Mouse (Mus musculus) testis, adult 2 months (tissue): ENCODE data around the gene Zfp280d. TPM values are rescaled to one million over a fixed set of nuclear protein-coding genes. Genes with fewer than 3 reads are reported as not detected.

Experiments
- H3K27ac ChIP-seq: fragments of 200-500 bp; 2 replicates; pipeline ENCODE4 v1.5.1; 2012; ENCODE audit warnings: low read depth, low read length; ENCODE audit not compliant: control insufficient read depth, insufficient read depth
- H3K27me3 ChIP-seq: fragments of 200-500 bp; 2 replicates; pipeline ENCODE4 v1.6.1; 2012; ENCODE audit warnings: mild to moderate bottlenecking, low read length, moderate library complexity; ENCODE audit not compliant: control insufficient read depth, insufficient read depth
- H3K36me3 ChIP-seq: fragments of 200-500 bp; 2 replicates; pipeline ENCODE4 v1.6.1; 2012; ENCODE audit warnings: mild to moderate bottlenecking, low read length; ENCODE audit not compliant: control insufficient read depth, insufficient read depth
- H3K4me1 ChIP-seq: fragments of 200-500 bp; 2 replicates; pipeline ENCODE4 v1.6.1; 2012; ENCODE audit warnings: low read length; ENCODE audit not compliant: control insufficient read depth, insufficient read depth
- H3K4me3 ChIP-seq: fragments of 200-500 bp; 2 replicates; pipeline ENCODE4 v1.5.1; 2012; ENCODE audit warnings: low read depth, mild to moderate bottlenecking, low read length, moderate library complexity, mixed read lengths; ENCODE audit not compliant: control insufficient read depth
- CTCF ChIP-seq: fragments of 200-500 bp; IDR thresholded peaks from 2 replicates; pipeline ENCODE4 v1.5.1; 2012; ENCODE audit warnings: low read depth, mild to moderate bottlenecking, inconsistent platforms, low read length, moderate library complexity; ENCODE audit not compliant: control insufficient read depth, insufficient read depth, insufficient replicate concordance
- POLR2A ChIP-seq: fragments of 200-500 bp; IDR thresholded peaks from 2 replicates; pipeline ENCODE4 v1.6.1; 2012; ENCODE audit warnings: low read depth, mild to moderate bottlenecking, inconsistent platforms, low read length, moderate library complexity; ENCODE audit not compliant: control insufficient read depth
- polyA plus RNA-seq: library from polyadenylated mRNA; depleted of rRNA; stranded (reverse); fragments of >200 nt; gene quantifications from 2 replicates; pipeline ENCODE4 v1.2.3, GENCODE M21; 2012

Zfp280d gene
- polyA plus RNA-seq, 1 experiment, result 12.9 TPM

- H3K36me3 ChIP-seq, result no peaks in the 10 kb centered on the region
Measured at GRCm38 (mm10) chr9:72289094-72289493, 14.4 kb downstream of the Zfp280d start.

GRCm38 (mm10) chr9:72294076-72294475, 19.4 kb downstream of the Zfp280d start:
- H3K27me3 ChIP-seq, result no peaks in the 10 kb centered on the region
- no peaks in the 10 kb centered on the region; the same call in 1 of the 2 replicates for H3K4me1 ChIP-seq
- no peak overlapping the region for H3K27ac ChIP-seq
- H3K4me3 ChIP-seq, result no peak overlapping the region
- H3K36me3 ChIP-seq, result no peaks in the 10 kb centered on the region
- TF ChIP-seq CTCF, result no peak
- no peak for TF ChIP-seq POLR2A

More at GRCm38 (mm10) chr9:72289094-72289493, 14.4 kb downstream of the Zfp280d start:
- no peak for TF ChIP-seq POLR2A
- no peak for TF ChIP-seq CTCF
- Histone ChIP-seq H3K27me3 (no peaks in the 10 kb centered on the region), H3K4me1 (peaks cover 2% of the 10 kb centered on the region), H3K27ac (no peak overlapping the region), H3K4me3 (no peak overlapping the region)

- Histone ChIP-seq H3K27ac (no peak overlapping the region), H3K27me3 (no peaks in the 10 kb centered on the region), H3K4me1 (no peaks in the 10 kb centered on the region), H3K36me3 (no peaks in the 10 kb centered on the region), H3K4me3 (no peak overlapping the region)
- no peak for TF ChIP-seq POLR2A
- TF ChIP-seq CTCF, result no peak
Measured at GRCm38 (mm10) chr9:72309765-72310164, 35.1 kb downstream of the Zfp280d start.

GRCm38 (mm10) chr9:72333221-72333620, 58.6 kb downstream of the Zfp280d start:
- Histone ChIP-seq H3K4me3 (no peak overlapping the region), H3K27ac (no peak overlapping the region), H3K27me3 (no peaks in the 10 kb centered on the region), H3K36me3 (no peaks in the 10 kb centered on the region), H3K4me1 (no peaks in the 10 kb centered on the region)
- TF ChIP-seq POLR2A (no peak), CTCF (no peak)

GRCm38 (mm10) chr9:72336069-72336468, 61.4 kb downstream of the Zfp280d start:
- Histone ChIP-seq H3K27me3 (no peaks in the 10 kb centered on the region), H3K4me1 (no peaks in the 10 kb centered on the region), H3K4me3 (no peak overlapping the region), H3K27ac (no peak overlapping the region), H3K36me3 (peaks cover 2% of the 10 kb centered on the region; the same call in 1 of the 2 replicates)
- no peak for TF ChIP-seq CTCF
- TF ChIP-seq POLR2A, result no peak

- Histone ChIP-seq H3K4me1 (no peaks in the 10 kb centered on the region), H3K27me3 (no peaks in the 10 kb centered on the region), H3K27ac (no peak overlapping the region), H3K4me3 (no peak overlapping the region), H3K36me3 (peaks cover 2% of the 10 kb centered on the region; the same call in 1 of the 2 replicates)
- TF ChIP-seq POLR2A (no peak), CTCF (no peak)
Measured at GRCm38 (mm10) chr9:72339119-72339518, 64.5 kb downstream of the Zfp280d start.

- TF ChIP-seq CTCF, result no peak
- no peak for TF ChIP-seq POLR2A
- Histone ChIP-seq H3K4me3 (no peak overlapping the region; the same call in 1 of the 2 replicates), H3K27ac (no peak overlapping the region), H3K27me3 (no peaks in the 10 kb centered on the region), H3K4me1 (no peaks in the 10 kb centered on the region), H3K36me3 (peaks cover 2% of the 10 kb centered on the region; the same call in 1 of the 2 replicates)
Measured at GRCm38 (mm10) chr9:72343844-72344243, 69.2 kb downstream of the Zfp280d start.

GRCm38 (mm10) chr9:72372359-72372758, 97.7 kb downstream of the Zfp280d start:
- Histone ChIP-seq H3K4me1 (no peaks in the 10 kb centered on the region), H3K27ac (no peak overlapping the region), H3K4me3 (no peak overlapping the region), H3K27me3 (no peaks in the 10 kb centered on the region), H3K36me3 (no peaks in the 10 kb centered on the region)
- no peak for TF ChIP-seq CTCF
- no peak for TF ChIP-seq POLR2A
